Mouse (Mus musculus): ENCODE results near the gene Cbfa2t2.

The Cbfa2t2 gene

DNA sequence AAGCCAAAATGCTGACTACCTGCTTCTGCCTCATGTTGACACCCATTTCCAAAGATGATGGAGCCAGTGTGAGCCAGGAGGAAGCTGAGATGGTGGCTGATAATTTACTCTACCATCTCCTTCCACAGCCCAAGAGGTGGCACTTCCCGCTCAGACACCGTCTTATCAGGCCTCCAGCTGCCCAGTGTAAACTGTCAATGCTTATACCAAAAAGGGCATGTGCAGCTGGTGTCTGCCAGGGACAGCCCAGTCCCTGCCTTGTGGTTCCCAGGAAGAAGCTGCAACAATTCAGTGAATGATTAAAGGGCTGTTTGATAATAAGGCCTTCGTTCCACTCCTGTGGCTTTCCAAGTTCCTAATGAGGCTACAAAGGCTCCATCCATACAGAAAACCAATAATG is 102.4 kb downstream of the Cbfa2t2 start:
- DNase-seq (ENCODE audit: low spot score): no peak

GRCm38 (mm10) chr2:154539720-154540119 is 103.4 kb downstream of the Cbfa2t2 start:
- DNase-seq (ENCODE audit: low spot score): no peak

DNA sequence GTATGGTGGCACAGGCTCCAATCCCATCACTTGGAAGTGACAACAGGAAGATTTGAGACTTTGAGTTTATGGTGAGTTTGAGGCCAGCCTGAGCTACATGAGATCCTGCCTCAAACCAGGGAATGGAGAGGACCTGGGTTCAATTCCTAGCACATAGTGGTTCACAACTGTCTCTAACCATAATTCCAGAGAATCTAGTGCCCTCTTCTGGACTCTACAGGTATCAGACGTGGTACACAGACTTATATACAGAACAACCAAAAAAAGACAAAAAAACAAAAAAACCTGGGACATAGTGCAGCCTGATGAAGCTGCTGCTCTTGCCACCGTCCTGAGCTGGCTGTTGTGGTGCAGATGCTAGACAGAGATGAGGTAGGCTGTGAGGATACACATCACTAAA is 105.3 kb downstream of the Cbfa2t2 start:
- no peak for DNase-seq (ENCODE audit: low spot score)

GRCm38 (mm10) chr2:154543567-154544347 is 107.5 kb downstream of the Cbfa2t2 start:
- no peak for DNase-seq (ENCODE audit: low spot score)

- DNase-seq (ENCODE audit: low spot score): no peak
Measured at GRCm38 (mm10) chr2:154546711-154547110, 110.4 kb downstream of the Cbfa2t2 start, which contains the start of gene 1700003F12Rik. TSS of gene 1700003F12Rik (plus strand) at chr2:154547085.

- no peak for DNase-seq (ENCODE audit: low spot score)
Measured at GRCm38 (mm10) chr2:154548688-154549087, 112.4 kb downstream of the Cbfa2t2 start.

DNA sequence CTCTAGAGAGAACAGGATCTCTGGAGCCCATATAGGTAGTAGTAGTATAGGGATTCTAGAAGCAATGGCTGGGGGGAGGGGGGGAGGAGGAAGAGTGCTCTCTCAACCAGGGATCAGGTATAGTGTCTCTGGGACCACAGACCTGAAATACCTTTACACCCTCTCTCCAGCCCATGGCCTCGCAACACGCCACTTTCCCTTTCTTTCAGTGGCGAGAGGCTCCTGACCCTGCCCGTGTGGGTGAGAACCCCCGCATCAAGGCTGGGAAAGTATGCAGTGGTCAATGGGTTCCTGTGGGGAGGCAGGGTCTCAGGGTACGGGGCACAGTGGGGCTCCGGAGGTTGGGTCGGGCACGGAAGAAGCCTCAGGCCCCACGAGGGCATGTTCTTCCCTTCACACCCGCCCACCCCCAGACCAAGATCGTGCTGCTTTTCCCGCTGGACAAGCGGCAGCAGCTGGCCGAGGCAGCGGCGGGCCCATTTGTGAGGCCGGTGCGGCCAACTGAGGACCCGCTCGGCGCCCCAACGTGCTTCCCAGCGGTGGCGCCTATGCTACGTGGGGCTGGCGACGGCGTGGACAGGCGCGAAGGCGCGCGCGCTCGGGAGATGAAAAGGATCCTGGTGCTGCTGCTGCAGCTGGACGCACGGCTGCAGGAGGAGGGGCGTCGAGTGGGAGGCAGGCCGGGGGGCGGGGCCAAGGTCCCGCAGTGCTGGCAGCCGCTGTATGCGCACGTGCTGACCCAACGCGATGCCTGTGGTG is 113.0 kb downstream of the Cbfa2t2 start:
- DNase-seq (ENCODE audit: low spot score): no peak

DNA sequence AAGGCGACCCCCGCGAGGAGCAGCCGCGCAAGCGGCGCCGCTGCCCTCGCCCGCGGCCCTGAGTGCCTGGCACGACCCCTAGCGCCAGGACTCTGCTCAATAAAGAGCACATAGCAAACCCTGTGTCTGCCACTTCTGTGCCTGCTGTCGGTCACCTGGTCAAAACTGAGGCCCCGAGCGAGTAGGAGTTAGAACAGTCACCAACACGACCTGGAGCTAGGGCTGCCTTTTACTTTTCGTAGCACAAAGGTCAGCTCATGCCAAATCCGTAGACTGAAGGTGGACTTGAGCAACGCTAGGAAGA is 113.6 kb downstream of the Cbfa2t2 start:
- DNase-seq (ENCODE audit: low spot score): no peak

DNA sequence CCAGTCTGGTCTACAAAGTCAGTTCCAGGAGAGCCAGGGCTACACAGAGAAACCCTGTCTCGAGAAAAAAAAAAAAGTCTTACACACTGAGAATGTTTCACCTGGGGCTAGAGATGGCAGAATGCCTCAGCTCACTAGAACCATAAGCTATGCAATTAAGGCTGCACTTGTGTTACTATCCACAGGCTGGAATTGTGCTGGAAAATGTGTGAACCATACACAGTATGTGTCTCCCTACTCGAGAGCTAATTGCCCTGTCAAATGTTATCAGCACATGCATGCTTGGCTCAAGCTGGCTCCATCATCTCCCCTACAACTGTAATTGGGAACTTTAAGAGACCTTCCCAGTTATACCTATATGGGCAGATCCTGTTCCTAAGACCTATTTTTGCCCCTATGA is 114.7 kb downstream of the Cbfa2t2 start:
- DNase-seq (ENCODE audit: low spot score): no peak

DNA sequence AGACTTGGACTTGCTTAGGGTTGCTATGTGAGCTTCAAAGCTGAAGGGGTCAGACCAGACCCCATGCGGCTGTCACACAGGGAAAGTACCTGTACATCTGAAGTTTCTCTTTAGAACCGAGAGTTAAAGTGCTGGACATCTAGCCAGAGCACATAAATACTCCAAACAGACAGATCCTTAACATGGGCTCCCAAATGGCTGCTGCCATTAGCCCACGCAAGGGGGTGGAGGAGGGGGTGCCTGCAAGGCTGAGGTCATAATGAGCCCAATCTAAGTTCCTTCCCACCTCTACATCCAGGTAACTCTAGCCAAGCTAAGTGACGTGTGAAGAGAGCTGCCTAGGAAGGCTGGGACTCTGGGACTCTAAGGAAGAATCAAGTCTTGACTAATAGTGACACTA is 115.2 kb downstream of the Cbfa2t2 start, which contains the start of gene Actl10:
Gene Actl10, plus strand, starts transcription at position 301 of the 400 bp plus-strand sequence.
- no peak for DNase-seq (ENCODE audit: low spot score)

- DNase-seq (ENCODE audit: low spot score): no peak
Measured at GRCm38 (mm10) chr2:154551927-154552326, 115.6 kb downstream of the Cbfa2t2 start.

- DNase-seq (ENCODE audit: low spot score): no peak
Measured at GRCm38 (mm10) chr2:154552424-154552907, 116.2 kb downstream of the Cbfa2t2 start.

DNA sequence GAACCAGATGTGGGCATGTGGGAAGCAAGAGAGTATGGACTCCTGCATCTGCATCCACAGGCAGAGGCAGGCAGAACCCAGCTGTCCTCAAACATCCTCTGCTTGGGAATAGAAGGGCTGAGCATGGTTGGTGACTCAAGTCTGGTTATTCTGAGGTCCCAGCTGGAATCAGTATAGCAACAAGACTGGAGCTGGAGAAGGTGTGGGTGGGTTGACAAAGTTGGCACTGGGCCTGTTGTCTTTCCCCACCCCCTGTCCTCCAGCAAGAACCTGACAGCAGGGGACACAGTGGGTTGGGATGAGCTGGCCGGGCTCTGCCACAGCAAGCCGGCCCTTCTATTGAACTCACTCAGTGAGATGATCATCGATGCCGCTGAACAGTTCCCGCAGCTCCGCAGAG is 119.0 kb downstream of the Cbfa2t2 start:
- no peak for DNase-seq (ENCODE audit: low spot score)

DNA sequence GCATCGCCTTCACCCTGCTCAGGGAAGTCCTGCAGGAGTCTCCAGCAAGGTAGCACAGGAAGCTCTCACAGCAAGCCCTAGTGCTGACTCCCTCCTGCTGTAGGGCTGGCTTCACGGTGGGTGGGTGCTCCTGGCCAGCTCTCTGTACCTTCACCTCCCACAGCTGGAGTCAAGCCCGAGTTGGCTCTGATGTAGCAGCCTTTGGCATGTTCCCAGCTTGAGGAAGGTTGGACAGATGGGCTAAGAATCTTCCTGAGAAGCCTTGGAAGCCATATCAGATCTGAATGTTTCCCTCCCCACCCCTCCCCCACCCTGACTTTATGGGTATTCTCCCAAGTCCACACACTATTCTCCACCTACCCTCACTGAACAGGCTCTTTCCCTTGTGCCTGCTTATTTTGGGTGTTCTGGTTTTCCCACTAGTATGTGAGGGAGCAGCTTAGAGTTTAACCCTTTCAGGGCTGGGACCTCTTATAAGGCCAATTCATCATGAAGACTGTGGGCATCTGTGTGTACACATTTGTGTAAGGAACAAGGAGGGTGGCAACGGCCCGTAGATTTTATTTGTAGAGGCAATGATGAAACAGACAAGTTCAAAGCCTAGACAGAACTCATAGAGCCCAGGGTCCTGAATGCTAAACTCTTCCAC is 121.0 kb downstream of the Cbfa2t2 start:
- no peak for DNase-seq (ENCODE audit: low spot score)

DNA sequence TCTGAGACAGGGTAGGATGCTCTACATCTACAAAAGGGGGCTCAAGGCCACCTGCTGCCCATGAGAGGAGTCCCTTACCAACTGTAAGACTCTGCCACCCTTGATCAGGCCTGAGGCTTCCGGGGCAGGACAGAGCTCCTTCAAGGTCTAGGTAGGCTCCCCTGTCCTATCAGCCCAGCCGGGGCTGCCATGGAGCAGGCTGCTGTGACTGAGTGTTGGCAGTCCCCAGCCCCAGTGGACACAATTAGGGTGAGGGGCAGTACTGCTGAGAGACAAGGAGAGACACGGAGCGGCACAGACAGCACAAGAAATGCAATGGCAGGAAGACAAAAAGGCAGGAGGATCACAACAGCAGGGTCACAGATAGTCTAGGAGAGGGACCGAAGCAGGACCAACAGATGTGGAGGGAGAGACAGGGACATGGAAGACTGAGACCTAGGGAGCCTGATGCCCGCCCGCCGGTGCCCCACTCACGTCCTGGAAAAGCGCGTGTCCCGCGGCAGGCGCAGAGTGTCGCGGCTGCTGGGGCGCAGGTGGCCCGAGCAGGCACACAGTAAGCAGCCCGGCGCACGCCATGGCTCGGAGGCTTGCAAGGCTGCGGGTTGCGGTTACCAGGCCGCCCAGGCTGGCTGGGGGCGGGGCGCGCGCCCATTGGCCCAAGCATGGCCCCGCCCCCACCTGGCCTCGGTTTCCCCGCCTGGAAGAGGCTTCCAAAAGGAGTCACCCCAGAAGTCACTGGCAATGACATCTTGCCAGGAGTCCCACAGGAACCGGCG is 122.2 kb downstream of the Cbfa2t2 start, which contains the start of gene Necab3:
Gene Necab3, minus strand, starts transcription at position 627 of the 776 bp plus-strand sequence.
- DNase-seq (ENCODE audit: low spot score): no peak

GRCm38 (mm10) chr2:154563612-154564170 is 127.4 kb downstream of the Cbfa2t2 start:
- DNase-seq (ENCODE audit: low spot score): no peak

DNA sequence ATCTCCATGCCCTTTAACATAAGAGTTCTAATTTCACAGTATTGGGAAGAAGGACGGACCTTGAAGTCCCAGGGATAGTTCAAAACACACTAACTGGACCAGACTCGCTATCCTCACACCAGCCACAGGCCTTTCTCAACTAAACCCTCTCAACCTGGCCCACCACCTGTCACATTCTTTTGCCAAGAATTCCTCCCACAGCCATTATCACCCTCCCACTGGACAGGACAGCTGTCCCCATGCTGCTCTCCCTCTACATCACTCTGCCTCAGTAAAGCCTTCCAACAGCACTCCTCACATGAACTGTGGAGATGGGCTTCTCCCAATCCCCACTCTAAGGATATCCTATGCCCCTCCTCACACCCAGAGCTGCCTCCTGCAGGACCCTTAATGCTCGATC is 129.3 kb downstream of the Cbfa2t2 start:
- DNase-seq (ENCODE audit: low spot score): no peak

DNA sequence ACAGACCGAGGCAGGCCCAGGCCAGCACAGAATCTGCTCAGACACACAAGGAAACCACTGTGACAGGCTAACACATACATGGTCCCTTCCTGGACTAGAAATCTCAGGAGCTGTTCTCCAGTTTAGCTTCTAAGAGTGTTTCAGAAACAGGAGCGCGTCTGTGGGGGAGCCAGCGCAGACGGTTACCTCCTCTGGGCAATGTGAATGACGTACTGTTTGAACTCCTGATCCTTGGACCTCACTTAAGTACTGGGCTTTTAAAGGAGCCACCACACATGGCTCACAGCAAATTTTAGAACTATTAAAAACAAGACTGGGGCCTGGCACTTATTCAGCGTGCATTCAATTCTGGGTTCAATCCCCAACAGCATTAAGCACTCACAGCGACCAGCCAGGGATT is 130.4 kb downstream of the Cbfa2t2 start:
- no peak for DNase-seq (ENCODE audit: low spot score)

GRCm38 (mm10) chr2:154567766-154568165 is 131.5 kb downstream of the Cbfa2t2 start:
- DNase-seq (ENCODE audit: low spot score): no peak

DNA sequence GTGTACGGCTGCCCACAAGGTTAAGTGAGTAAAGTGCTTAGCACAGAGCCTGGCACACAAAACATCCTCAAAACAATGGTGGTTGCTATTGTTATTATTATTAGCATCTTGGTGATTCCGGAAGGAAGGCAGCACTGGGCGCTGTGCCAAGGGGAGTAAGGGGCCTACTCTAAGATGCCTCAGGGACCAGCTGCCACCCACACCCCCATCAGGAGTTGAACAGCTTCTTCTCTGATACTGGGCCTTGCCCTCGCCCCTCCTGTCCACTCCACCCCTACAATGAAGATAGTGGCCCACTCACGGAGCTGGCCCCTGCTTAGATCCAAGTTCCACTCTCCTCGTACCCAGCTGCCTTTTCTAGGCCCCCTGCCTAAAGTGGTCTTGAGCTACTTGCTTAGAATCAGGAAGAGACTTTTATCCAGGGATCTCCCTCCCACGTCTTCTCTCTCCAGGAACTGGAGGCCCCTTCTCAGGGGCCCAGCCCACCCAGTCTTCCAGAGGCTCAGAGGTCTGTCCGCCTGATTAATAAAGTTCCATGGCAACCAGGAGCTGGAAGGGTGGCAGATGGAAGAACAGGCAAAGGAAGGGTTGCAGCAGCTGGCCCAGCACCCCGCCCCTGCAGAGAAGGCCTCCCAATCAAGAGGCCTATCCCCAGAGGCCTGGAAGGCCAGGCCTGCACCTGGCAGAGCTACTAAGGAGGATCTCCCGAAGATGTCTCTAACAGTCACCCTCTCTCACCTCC is 132.2 kb downstream of the Cbfa2t2 start:
- DNase-seq (ENCODE audit: low spot score): no peak
